Mouse (Mus musculus) naive thymus-derived CD4-positive, alpha-beta T cell, adult 2 months (primary cell): Measurements from ENCODE around the gene Sorbs2.

Experiments used
- DNase-seq: peaks from one replicate; pipeline ENCODE4 v3.0.0-alpha.2; 2011; ENCODE audit warnings: low read depth

The Sorbs2 gene

DNA sequence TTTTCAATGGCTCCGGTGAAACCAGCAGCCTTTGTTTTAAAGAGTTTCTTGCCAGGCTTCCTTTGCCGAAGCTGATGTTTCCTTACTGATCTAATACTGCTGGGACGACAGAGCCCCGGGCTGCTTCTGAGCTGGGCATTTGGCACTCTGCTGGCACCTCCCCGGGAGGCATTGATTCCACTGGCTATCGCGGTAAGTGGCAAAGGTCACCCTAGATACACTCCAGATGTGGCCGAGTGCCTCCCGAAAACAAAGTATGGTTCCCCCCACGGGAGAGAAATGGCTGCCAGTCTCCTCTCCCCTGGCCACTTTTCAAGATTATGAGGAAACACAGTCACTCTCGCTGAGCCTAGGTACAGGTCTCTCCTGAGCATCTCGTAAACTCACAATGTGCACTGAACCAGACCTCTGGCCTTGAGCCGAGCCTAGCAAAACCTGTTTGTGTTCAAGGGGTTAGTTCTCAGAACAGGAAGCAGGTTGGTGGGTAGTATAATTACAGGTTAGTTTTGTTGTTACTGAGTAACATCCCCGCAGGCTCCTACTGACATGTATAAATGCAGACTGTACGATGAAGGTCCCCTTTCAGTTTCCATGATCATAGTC lies 114.1 kb downstream of the Sorbs2 start:
- no peak for DNase-seq

DNA sequence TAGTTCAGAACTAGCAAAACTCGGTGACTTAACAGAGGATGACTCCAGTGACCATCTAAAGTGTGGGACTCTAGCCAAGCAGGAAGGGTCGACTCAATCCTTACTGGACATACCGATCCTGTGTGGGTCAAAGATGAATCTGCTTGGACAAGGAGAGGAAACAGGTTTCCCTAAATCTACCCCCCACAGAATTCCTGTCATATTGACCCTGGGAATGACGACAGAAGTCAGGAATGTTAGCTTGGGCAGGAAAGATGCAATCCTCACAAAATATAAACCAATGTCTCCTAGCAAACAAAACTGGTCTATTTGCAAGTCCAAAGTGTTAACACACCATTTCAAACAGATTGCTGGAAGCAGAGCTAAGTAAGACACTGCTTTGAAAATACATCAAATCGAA lies 118.8 kb downstream of the Sorbs2 start:
- no peak for DNase-seq

DNA sequence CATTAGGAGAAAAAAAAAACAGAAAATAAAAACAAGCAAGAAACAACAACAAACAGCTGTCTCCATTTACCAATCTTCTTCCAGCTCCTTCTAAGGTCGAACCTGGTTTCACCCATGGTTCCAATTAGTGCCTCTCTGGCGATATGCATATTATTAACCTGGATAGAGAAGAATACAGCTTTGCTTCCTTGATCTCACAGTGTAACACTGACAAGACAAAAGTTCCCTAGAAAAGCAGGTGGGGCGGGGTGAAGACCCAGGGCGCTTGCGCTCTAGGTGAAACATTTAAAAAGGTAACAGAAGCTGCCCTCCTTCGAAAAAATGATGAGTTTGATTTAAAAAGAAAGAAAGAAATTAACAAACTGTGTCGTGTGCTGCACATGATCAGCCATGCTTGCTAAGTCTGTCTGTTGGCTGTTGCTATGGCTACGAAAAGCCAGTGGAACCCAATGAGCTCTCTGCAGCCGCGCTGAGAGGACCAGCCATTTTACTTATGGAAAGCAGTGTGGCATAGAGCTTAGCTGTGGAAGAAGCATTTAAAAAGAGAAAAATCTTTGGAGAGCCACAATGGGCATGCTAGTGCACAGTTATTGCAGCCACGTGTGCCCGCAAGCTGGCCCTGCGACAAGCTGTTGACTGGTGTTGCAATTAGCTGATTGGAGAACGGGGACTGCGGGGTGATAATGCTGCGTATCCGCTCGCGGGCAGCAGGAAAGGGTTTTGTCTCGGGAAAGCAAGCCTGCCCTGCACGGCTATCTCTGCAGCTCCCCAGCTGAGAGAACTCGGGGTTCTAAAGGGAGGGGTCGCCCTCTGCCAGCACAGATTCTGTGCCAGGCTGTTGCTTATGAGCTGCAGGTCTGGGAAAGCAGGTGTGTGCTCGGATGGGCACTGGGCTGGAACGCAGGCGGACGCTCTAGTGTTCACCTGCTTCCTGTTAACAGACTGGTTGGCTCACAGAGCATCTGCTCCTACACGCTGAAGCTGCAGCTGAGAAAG lies 120.0 kb downstream of the Sorbs2 start:
- no peak for DNase-seq

DNA sequence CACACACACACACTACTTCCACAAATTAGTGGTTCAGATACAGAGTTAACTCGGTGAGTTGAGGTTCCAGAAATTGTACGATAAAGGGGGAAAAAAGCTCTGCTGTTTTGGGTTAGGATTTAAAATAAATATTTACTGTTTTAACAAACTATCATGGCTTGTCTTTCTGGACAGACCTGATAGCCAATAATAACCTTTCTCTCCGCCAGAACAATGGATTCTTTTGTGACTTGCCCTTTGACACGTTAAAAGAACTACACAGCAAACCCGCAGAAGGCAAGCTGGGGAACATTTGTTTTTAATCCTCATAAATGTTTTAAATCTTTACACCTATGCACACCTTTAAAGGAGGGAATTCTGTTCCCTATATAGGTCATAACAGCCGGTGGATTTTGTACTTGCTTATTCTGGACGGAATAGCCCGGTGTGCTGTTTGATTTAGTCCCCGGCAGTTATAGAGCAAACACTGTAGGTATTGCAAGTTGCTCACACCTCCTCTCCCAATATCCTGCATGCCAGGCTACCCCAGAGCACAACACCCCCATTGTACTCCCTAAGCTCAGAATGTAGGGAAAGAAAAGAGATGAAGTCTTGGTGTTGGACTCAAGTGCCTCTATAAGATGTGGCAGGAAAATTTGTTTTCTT lies 121.0 kb downstream of the Sorbs2 start:
- DNase-seq = no peak

DNA sequence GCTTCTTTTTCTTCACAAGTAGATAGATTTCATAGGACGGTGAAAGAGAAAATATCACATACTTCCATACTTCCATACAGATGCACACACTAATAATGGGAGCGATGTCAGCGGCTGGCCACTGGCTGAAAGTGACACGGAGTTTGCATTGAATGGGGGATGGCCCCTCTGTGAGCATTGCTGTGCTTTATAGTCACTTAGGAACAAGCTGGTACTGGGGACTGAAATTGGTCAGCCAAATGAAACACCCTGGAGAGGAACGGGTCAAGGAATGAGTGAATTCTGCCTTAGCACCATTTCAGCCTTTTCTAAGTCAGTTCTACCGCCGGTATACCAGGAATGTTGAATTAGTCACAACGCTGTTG lies 121.5 kb downstream of the Sorbs2 start:
- DNase-seq = no peak

DNA sequence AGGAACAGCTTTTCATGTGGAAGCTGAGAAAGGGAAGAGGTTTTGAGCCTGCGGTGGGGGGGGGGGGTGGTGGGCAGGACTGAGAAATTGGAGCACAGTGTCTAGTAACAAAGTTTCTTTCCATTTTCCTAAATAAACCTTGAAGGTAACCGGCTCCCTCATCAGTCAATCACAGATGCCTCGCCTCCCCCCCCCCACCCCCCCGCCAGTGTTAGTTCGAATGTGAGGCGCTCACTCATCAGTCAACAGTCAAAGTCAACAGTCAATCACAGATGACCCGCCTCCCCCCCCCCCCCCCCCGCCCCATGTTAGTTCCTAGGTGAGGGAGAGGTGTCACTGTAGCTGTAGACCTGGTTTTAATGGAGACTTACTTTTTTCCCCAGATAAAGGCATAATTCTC lies 123.4 kb downstream of the Sorbs2 start:
- no peak for DNase-seq

DNA sequence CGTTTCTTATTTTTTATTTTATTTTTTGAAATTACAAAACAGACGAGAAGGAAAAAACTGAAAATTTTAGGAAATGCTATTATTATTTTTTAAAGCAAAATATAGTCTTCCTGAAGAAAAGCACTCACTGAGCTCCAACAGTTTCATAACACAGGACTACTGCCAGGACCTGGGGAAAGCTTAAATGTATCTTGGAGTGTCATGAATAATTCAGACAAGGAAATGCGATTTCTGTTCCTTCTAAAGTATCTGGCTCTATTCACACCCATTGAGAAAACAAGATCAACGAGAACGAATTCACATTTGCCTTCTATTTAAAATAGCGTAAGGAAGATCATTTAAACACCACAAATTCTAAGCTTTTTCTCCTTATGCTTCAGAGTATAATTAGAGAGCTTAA lies 127.6 kb downstream of the Sorbs2 start:
- DNase-seq = no peak

DNA sequence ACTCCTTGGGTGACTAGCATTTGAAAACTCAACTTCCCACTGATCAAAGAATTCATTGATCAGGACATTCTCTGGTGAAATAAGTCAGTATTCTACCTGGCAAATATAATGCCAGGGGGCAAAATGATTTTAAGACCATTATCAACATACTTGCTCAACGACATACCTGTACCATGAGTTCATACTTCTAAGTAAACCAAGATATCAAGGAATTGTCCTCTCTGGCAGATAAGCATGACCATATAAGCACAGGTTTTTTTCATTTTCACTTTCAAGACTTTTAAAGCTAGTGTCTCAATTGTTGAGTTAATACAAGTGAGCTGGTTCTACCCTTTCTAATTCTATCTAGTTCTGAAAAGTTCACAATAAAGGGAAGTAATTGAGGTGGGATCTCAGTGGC lies 130.2 kb downstream of the Sorbs2 start:
- DNase-seq = no peak

DNA sequence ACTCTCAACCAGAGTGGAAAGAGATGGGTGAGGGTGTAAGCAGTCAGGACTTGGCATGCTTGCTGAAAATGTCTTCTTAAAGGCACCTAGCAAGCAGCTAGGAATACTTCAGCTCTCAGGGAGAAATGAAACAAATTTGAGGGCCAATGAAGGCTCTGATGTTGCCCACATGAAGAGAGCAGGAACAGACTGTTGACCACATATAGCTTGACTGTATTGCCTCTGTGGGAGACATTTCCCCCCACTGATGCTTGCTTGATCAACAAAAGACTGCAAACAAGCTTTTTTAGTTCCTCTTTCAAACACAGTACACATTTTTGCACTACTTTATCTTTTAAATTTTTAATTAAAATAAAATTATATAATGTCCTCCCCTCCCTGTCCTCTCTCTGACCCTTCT lies 131.9 kb downstream of the Sorbs2 start:
- DNase-seq = no peak

DNA sequence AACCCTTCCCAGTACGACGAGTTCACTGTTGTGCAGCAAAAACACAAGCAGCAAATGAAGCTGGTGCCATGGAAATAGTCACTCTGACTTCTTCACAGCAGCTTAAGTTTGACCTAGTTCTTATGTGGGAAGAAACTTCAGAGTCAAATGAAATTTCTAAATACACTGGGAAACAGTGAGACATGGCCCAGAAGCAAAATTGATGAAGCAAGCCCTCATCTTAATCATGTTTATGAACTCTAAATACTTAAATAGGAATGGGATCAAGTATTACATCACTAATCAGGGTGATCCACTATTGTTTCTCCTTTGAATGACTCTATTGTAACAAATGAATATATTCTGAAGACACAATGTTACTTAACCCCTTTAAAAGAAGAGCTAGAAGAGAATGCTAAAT lies 137.1 kb downstream of the Sorbs2 start:
- no peak for DNase-seq

DNA sequence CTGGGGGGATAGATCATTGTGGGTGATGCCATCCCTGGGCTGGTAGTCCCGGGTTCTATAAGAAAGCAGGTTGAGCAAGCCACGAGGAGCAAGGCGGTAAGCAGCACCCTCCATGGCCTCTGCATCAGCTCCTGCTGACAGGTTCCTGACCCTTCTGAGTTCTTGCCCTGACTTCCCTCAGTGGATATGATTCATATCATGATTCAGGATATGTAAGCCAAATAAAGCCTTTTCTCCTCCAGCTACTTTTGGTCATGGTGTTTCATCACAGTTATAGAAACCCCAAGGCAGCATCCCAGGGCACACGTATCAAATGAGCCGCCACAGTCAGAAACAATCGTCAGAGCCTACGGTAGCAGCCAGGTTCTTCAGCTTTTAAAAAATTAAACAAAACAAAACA lies 141.5 kb downstream of the Sorbs2 start:
- no peak for DNase-seq

DNA sequence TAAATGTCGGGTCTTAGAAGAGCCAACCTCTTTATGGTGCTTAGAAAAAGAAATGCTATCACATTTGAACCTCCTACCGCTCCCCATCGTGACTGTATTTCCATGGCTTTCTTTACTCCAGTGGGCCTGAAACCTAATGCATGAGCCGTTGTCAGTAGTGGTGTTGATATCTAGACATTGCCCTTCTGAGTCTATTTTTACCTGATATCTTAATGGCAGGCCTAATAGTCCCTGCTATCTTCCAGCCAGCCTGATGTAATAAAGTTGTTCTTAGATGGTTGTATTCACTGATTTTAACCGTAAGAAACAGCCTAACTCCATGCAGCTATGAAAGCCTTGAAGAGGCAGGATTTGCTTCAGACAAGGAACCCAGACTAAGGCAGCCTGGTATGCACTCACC lies 142.4 kb downstream of the Sorbs2 start:
- no peak for DNase-seq

DNA sequence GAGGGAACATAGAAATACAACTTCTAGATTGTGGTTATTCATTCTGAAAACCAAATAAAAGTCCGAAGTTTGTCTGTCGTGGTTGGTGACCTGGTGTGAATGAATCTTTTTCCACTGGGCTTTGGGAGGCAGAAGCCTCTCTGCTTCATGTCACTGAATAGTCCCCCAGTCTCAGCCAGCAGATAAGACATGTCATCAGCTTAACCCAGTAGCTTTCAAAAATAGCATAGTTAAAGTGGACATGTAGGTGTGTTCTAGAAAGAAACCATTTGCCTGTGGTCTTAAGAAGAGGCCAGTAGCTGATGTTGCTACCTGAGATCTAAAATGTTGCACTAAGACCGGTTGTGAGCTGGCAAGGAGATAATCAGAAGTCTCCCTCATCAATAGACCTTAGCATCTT lies 150.4 kb downstream of the Sorbs2 start:
- DNase-seq = no peak

DNA sequence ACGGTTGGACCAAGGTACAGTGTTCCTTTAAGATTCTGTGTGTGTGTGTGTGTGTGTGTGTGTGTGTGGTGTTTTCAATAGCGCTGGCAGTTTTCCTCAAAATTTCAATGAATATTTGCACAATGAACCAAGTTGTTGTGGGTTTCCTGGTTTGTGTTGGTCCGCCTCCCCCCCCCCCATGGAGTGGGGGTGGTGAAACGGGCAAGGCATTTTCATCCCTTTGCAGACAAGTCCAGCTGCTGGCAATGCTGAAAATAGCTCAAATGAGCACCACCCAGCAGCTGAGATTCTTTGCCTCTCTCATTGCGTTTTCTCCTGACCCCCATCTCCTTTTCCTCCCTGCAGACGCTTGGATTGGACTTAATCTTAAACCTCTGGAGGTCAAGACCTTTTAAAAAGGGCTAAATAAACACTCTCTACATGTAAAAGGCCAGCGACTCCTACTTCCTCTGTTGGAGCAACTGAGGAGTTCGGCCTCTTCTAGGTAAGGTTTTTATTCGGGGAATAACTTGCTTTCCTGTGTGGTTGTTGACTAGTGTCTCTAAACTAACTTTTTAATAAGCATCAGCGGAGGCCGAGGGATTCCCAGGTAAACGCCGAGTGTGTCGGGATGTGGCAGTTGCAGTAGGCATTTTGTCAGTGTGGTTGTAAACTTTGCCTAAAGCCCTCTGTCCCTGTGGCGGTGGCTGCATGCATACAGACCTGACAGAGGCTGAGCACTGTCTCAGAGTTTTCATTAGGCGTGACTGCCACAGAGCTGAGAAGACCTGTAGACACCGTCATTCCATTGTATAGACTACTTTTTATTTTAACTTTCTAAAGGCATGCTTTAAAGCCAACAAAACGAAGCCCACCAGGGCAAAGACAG lies 151.1 kb downstream of the Sorbs2 start:
- DNase-seq = no peak

DNA sequence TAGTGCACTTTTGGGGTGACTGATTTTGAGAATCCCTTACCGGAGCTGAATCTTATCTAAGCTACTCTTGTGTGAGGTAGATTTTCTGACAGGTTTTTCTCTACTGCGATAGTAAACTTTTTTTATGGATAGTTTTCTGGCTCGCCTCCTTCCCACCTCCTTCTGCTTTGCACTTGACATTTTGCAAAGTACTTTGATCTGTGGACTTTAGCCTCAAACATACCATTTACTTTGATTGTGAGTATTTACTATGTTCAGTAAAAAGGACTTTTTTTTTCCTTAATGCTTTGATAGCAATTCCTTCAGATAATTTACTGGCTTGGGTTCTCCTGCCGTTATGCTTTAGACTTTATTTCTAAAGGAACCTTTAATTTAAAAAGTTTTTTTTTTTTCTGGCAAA lies 151.9 kb downstream of the Sorbs2 start:
- no peak for DNase-seq

DNA sequence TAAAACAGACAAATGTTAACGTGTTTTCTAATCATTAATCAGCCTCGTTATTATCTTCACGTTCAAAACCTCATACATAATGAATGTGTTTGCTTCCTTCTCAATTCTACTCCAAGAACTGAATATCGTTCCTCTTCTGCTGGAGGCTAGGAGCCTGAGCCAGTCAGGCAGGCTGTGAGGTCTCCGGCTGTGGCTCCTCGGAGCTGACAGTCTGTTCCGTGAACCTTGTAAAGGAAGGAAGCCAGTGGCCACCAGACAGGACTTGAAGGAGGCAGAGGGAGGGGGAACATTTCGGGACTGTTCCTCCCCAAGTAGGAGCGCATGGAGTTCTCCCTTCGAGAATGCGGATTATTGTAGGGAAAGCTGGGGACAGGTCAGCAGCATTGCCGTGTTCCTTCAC lies 153.0 kb downstream of the Sorbs2 start:
- DNase-seq = no peak

DNA sequence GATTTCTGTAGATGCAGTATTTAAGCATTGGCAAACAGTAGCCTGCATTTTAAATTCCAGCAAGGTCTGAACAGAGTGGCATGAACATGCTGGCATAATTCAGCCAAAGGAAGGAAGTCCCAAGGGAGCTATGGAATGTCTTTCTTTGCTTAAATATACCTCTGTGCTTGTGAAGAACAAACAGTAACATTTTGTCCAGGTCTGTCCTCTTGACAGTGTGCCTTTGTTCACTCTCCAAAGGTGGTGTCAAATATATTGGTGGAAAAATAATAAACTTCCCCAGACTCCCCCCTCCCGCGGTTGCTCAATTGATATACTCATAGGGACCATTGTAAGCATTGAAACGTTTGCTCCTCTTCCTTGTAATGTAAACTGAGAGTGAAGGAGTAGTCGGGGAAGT lies 154.0 kb downstream of the Sorbs2 start:
- DNase-seq = no peak

DNA sequence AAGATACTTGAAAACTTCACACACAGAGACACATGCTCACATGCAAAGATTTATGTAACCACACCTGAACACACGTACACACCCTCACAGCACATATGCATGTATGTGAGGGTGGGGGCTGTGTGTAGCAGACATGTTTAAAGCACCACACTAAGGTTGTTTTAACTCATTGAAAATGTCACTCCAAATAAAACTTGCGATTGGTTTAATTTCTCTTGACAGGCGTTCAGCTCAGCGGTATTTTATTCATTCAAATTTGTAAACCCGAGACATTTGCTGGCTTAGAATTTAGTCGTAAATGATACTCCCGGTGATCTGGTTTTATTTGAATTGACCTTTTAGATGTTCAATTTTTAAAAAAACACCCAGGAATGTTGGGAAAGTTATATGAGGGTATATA lies 158.6 kb downstream of the Sorbs2 start:
- no peak for DNase-seq

DNA sequence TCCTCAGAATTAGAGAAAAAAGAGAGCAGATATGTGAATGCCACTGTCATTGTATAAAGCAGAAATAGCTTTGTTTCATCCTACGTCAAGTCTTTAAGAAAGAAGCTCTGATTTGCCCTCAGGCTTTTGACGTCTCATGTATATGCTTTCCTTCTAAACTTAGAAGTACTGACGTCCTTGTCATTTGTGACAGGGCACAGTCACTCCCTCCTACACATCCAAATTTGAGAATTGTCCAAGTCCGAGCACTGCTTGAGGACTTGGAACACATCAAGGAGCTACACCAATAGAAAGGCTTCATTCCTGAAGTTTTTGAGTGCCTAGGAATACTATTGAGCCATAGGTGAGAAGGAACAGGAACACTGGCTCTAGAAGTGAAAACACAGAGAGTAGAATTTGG lies 165.6 kb downstream of the Sorbs2 start:
- no peak for DNase-seq

DNA sequence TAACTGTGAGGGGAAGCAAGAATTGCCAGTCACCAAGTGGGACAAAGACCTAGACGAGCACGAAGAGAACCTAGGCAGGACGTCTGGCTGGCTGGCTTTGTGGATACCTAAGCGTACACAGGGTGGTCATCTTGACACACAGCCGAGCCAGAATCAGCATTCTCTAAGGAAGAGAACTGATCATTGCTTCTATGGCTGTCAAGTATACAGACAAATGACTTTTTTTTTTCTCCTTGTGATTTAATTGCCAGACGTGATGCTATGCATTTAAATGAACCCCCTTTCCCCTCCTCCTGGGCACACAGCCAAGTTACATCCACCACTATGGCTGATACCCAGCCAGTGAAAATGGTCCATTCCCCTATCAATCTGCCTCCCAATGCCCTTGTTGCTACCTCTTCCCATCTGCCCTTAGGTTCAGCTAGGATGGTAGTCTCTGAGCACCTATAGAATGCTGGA lies 168.3 kb downstream of the Sorbs2 start:
- DNase-seq = no peak

DNA sequence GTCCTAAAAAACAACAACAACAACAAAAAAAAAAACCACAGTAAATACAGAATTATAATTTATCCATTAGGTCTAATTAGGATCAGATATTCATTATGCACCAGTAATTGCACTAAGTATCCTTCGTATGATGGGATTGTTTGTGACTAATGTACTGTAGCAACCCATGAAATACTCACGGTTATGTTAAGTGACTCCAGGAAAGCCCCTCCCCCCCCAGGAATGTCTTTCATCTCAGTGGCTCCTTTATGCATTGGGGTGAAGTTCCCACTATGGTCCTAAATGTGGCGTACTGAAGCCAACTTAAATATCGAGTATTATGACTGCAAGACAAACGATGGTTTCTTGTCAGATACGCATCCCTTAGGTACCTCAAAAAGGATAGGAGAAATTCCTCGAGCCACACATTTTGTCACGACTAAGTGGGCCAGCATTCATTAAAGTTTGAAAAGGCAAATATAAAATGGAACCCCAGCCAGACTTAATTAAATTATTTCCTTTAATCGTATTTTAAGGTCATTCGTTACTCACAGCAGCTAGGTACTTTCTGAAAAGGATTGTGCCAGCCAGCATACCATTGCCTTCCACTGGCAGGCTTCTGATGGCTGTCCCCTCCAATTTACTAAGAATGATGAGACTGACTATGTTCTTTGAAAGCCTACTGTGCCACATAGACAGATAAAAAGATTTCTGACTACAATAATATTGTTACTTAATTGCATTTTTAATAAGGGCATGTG lies 169.7 kb downstream of the Sorbs2 start:
- no peak for DNase-seq
